Mouse (Mus musculus) liver, postnatal 0 days (tissue): Measurements from ENCODE around the gene Rps9.

Experiments used
- CTCF ChIP-seq: sonication (generic); IDR thresholded peaks from 2 replicates; pipeline ENCODE4 v1.5.1; 2016; ENCODE audit warnings: antibody characterized with exemption, low read depth
- EP300 ChIP-seq: IDR thresholded peaks from 2 replicates; pipeline ENCODE4 v1.6.1; 2016; ENCODE audit warnings: antibody characterized with exemption, low read depth, mild to moderate bottlenecking

- TF ChIP-seq CTCF, result no peak
- TF ChIP-seq EP300, result no peak
Measured at GRCm38 (mm10) chr7:3709000-3709399, 5.2 kb downstream of the Rps9 start.
